Mouse (Mus musculus) gastrocnemius, adult 8-10 months (tissue): ENCODE measurements at regions not wholly inside any gene's neighbourhood (a gene's known extent, or its start where the extent isn't known, plus 50 kb on each side); places are given as distances from the start of the nearest gene placed in this dataset.

Source experiments
- DNase-seq, 2 experiments: peaks; one replicate each; pipeline ENCODE4 v3.0.0; 2022; ENCODE audit warnings: low spot score in 2 of 2

GRCm38 (mm10) chr13:29019839-29020238 lies 66.3 kb upstream of the Sox4 start:
- no peak for DNase-seq

GRCm38 (mm10) chr13:29016145-29016651 lies 62.7 kb upstream of the Sox4 start:
- no peak for DNase-seq

GRCm38 (mm10) chr13:29015605-29015994 lies 62.1 kb upstream of the Sox4 start:
- no peak for DNase-seq

DNA sequence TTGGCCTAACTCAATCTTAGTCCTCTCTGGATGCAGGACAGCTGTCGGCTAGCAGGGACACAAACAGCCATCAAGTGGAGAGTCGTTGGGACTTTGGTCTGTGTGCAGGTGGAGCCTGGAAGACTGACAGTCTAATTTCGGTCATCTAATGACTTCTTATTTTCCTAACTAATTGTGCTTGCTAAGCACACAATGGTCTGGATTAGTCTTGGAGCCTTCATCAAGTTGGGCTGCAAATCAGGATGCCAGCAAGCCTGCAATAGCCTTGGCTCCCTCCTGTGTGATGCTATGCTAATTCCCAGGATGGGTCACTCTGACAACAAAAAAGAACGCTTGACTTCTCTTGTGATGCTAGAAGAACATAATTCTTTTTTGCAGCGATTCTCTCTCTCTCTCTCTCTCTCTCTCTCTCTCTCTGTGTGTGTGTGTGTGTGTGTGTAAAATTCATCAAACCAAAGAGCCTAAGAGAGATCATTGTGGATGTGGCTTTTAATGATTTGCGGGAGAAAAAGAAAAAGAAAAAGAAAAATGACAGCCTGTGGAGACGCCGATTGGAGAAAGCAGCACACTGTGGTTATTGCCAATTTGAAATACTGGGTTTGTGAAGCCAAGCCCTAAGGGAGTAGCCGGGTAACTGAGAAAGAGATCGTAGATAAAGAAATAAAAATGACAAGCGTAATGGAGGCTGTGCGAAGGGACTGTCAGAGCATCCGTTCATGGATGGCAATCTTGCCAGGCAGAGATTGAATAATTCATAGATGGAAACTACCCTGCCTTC lies 61.5 kb upstream of the Sox4 start:
- no peak for DNase-seq

- DNase-seq: peak in 1 of 2 experiments; percentile 15
These were observed 60.7 kb upstream of the Sox4 start for GRCm38 (mm10) chr13:29014066-29014826.

DNA sequence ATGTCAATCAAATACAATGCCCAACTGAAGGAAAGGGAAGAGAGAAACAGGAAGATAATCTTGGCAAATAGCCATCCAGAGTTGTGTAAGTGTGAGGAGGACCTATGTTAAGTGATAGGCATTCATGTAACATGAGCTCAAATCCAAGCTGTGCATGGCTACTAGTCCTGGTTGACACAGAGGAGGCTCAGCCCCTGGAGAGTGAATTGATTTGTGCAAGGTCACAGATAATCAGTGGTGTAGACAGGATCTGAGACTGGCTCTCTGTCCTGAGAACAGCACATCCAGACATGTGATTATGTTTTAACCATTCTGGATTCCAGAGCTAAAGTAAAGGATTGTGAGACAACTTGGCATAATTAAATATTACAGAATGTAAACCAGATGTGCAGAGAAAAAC lies 53.0 kb upstream of the Sox4 start:
- no peak for DNase-seq
